Mouse (Mus musculus) liver (tissue): ENCODE measurements at regions not wholly inside any gene's neighbourhood (a gene's known extent, or its start where the extent isn't known, plus 50 kb on each side); places are given as distances from the start of the nearest gene placed in this dataset.

Experiments
- DNase-seq: peaks from one replicate; pipeline ENCODE4 v3.0.0-alpha.2; 2020; ENCODE audit warnings: mixed read lengths

DNA sequence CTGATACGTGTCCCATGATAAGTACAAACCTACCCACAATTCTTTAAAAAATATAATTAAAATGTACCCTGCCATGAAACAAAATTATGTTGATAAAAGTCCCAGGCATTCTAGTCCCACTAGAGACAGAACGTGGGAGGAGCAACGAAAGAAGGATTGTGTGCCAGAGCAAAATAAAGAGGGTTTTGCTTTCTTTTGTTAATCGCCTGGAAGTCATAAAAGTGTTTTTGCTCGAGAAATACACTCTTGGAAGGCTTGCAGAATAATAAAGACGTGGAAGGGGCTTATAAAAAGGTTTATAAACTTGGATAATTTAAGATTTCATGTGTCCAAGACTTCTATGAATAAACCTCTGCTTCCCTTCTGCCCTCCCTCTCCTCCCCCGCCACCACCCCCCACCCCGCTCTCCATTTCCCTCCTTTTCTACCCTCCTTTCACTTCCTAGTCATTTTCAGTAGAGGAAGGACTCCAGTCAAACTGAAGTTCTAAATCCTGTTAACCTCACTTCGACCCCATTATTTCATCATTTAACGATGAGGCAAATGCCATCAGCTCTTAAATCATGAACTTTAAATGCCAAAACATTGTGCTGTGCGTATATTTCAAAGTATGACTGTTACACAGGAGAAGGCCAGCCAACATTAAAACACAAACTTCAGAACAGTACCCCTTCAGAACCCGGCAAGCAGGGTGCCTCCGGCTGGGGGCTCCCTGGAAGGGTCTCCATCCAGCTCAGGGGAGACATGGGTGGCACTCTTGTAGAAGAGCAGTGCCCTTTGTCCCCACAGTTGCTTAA lies 54.8 kb upstream of the Cep85l start:
- peak; percentile 6 for DNase-seq

- no peak for DNase-seq
These were observed 53.0 kb upstream of the Cep85l start for GRCm38 (mm10) chr10:53432794-53433193.

DNA sequence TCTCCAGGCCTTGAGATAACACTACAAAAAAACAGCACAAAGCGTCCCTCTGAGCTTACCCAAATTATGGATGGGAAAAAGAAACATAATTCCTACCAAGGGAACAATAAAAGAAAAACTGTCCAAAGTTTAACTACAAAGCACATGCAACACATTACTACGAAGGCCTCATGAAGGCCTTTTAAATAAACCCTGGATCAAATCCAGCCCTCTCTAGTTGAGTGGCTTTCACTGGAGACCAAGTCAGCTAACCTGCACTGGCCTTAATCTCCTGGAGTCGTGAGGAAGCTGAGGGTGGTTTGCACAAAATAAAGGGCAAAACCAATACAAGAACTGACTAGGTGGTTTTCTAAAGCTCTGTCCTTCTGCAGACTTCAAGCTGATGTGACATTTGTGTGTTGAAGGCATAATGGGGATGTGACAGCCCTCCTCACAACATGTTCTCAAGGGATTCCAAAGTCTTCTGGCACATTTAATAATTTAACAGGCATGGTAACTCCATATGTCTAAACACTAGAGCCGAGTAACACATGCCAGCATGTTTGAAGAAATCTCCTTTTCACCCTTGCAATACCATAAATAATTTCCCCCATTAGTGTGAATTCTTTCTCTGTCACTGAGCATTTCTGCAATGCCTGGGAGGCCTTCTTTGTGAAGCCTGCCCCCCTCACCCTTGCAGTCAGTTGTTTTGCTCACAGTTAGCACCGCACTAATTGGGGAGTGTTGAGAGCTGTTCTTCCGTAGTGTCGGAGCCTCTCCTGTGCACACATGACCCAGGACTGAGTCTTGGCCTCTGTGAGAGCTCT lies 50.0 kb upstream of the Cep85l start:
- no peak for DNase-seq
